Mouse (Mus musculus) spleen, adult 2 months (tissue): Measurements from ENCODE around the gene Cryba4.

ENCODE experiments used
- CTCF ChIP-seq: fragments of 200-500 bp; IDR thresholded peaks from 2 replicates; pipeline ENCODE4 v1.5.1; 2011; ENCODE audit warnings: mild to moderate bottlenecking, inconsistent platforms; ENCODE audit not compliant: insufficient read depth, insufficient read length, insufficient replicate concordance; ENCODE audit errors: extremely low read depth
- POLR2A ChIP-seq: fragments of 200-500 bp; IDR thresholded peaks from 2 replicates; pipeline ENCODE4 v1.6.1; 2011; ENCODE audit warnings: low read depth, low read length, inconsistent platforms

- peak; percentile 92 for TF ChIP-seq CTCF
- TF ChIP-seq POLR2A, result no peak
Observed at GRCm38 (mm10) chr5:112210104-112210503, 42.2 kb downstream of the Cryba4 start.
